Mouse (Mus musculus): ENCODE results near the gene Zzef1. TPM values are rescaled to one million over a fixed set of nuclear protein-coding genes. Genes with fewer than 3 reads are reported as not detected.
A peak's percentile ranks its signal among the peaks of the same experiment; 100 is the strongest.

The Zzef1 gene
- polyA plus RNA-seq (2011; ENCODE audit: insufficient read depth, insufficient read length, low replicate concordance, missing spikeins) = 10.9 and 17.9 TPM in 2 replicates

- Histone ChIP-seq H3K4me1 (ENCODE audit: control insufficient read depth, insufficient read depth, low read length) (no peaks in the 10 kb centered on the region; the same call in 1 of the 2 replicates), H3K4me3 (replicated peaks; ENCODE audit: control insufficient read depth, low read depth, low read length) (peak within 1 kb of the TSS; percentile 94)
- WGBS = under 1% methylated on average over 69 of the region's 69 CpGs
Observed at GRCm38 (mm10) chr11:72795455-72796295, at the start of gene Zzef1, which contains the start of gene Cyb5d2. Zzef1 (plus strand) TSS chr11:72796226. Cyb5d2 (minus strand) TSS chr11:72796142.

GRCm38 (mm10) chr11:72751956-72752355, 44.1 kb upstream of the Zzef1 start:
- no peak overlapping the region for H3K4me3 ChIP-seq (replicated peaks; ENCODE audit: control insufficient read depth, low read depth, low read length)
- H3K4me1 ChIP-seq (ENCODE audit: control insufficient read depth, insufficient read depth, low read length) = no peaks in the 10 kb centered on the region
- no peak overlapping the region for H3K27ac ChIP-seq (ENCODE audit: control insufficient read depth, insufficient read depth, low read depth, low read length, poor library complexity)
- 13% methylated on average over 2 of the region's 2 CpGs for WGBS
- TF ChIP-seq POLR2A (IDR thresholded peaks at IDR 0.05; ENCODE audit: borderline replicate concordance, control insufficient read depth, low read depth, low read length) (no peak), CTCF (IDR thresholded peaks at IDR 0.05; ENCODE audit: control insufficient read depth, insufficient read depth, low read length) (no peak)

More at GRCm38 (mm10) chr11:72795455-72796295, at the start of gene Zzef1, which contains the start of gene Cyb5d2:
- peak; percentile 79; the same call in 1 of the 2 replicates for TF ChIP-seq POLR2A (IDR thresholded peaks at IDR 0.05; ENCODE audit: borderline replicate concordance, control insufficient read depth, low read depth, low read length)
- no peak for TF ChIP-seq CTCF (IDR thresholded peaks at IDR 0.05; ENCODE audit: control insufficient read depth, insufficient read depth, low read length)
- H3K27ac ChIP-seq (ENCODE audit: control insufficient read depth, insufficient read depth, low read depth, low read length, poor library complexity) = peak within 1 kb of the TSS; percentile 91

- no peak overlapping the region for H3K4me3 ChIP-seq (replicated peaks; ENCODE audit: control insufficient read depth, low read depth, low read length)
- H3K4me1 ChIP-seq (ENCODE audit: control insufficient read depth, insufficient read depth, low read length) = no peaks in the 10 kb centered on the region
- 93% methylated on average over 5 of the region's 5 CpGs for WGBS
- H3K27ac ChIP-seq (ENCODE audit: control insufficient read depth, insufficient read depth, low read depth, low read length, poor library complexity) = no peak overlapping the region
- TF ChIP-seq POLR2A (IDR thresholded peaks at IDR 0.05; ENCODE audit: borderline replicate concordance, control insufficient read depth, low read depth, low read length) (no peak), CTCF (IDR thresholded peaks at IDR 0.05; ENCODE audit: control insufficient read depth, insufficient read depth, low read length) (no peak)
Observed at GRCm38 (mm10) chr11:72758316-72758715, 37.7 kb upstream of the Zzef1 start.

GRCm38 (mm10) chr11:72759581-72759980, 36.4 kb upstream of the Zzef1 start:
- no peaks in the 10 kb centered on the region for H3K4me1 ChIP-seq (ENCODE audit: control insufficient read depth, insufficient read depth, low read length)
- no peak overlapping the region for H3K27ac ChIP-seq (ENCODE audit: control insufficient read depth, insufficient read depth, low read depth, low read length, poor library complexity)
- TF ChIP-seq CTCF (IDR thresholded peaks at IDR 0.05; ENCODE audit: control insufficient read depth, insufficient read depth, low read length) (no peak), POLR2A (IDR thresholded peaks at IDR 0.05; ENCODE audit: borderline replicate concordance, control insufficient read depth, low read depth, low read length) (no peak)
- 96% methylated on average over 6 of the region's 6 CpGs for WGBS
- H3K4me3 ChIP-seq (replicated peaks; ENCODE audit: control insufficient read depth, low read depth, low read length) = no peak overlapping the region

GRCm38 (mm10) chr11:72760781-72761180, 35.2 kb upstream of the Zzef1 start:
- TF ChIP-seq POLR2A (IDR thresholded peaks at IDR 0.05; ENCODE audit: borderline replicate concordance, control insufficient read depth, low read depth, low read length) (no peak), CTCF (IDR thresholded peaks at IDR 0.05; ENCODE audit: control insufficient read depth, insufficient read depth, low read length) (no peak)
- Histone ChIP-seq H3K4me1 (ENCODE audit: control insufficient read depth, insufficient read depth, low read length) (no peaks in the 10 kb centered on the region), H3K4me3 (replicated peaks; ENCODE audit: control insufficient read depth, low read depth, low read length) (no peak overlapping the region), H3K27ac (ENCODE audit: control insufficient read depth, insufficient read depth, low read depth, low read length, poor library complexity) (no peak overlapping the region)
- 76% methylated on average over 1 of the region's 1 CpGs for WGBS

- whole genome bisulfite sequencing = 90% methylated on average over 4 of the region's 4 CpGs
- Histone ChIP-seq H3K27ac (ENCODE audit: control insufficient read depth, insufficient read depth, low read depth, low read length, poor library complexity) (no peak overlapping the region), H3K4me1 (ENCODE audit: control insufficient read depth, insufficient read depth, low read length) (no peaks in the 10 kb centered on the region), H3K4me3 (replicated peaks; ENCODE audit: control insufficient read depth, low read depth, low read length) (no peak overlapping the region)
- no peak for TF ChIP-seq POLR2A (IDR thresholded peaks at IDR 0.05; ENCODE audit: borderline replicate concordance, control insufficient read depth, low read depth, low read length)
- no peak for TF ChIP-seq CTCF (IDR thresholded peaks at IDR 0.05; ENCODE audit: control insufficient read depth, insufficient read depth, low read length)
Observed at GRCm38 (mm10) chr11:72764270-72764669, 31.8 kb upstream of the Zzef1 start.

GRCm38 (mm10) chr11:72767716-72768115, 28.3 kb upstream of the Zzef1 start:
- H3K4me3 ChIP-seq (replicated peaks; ENCODE audit: control insufficient read depth, low read depth, low read length) = no peak overlapping the region
- WGBS = 93% methylated on average over 8 of the region's 8 CpGs
- no peak for TF ChIP-seq POLR2A (IDR thresholded peaks at IDR 0.05; ENCODE audit: borderline replicate concordance, control insufficient read depth, low read depth, low read length)
- no peak for TF ChIP-seq CTCF (IDR thresholded peaks at IDR 0.05; ENCODE audit: control insufficient read depth, insufficient read depth, low read length)
- H3K4me1 ChIP-seq (ENCODE audit: control insufficient read depth, insufficient read depth, low read length) = no peaks in the 10 kb centered on the region
- no peak overlapping the region for H3K27ac ChIP-seq (ENCODE audit: control insufficient read depth, insufficient read depth, low read depth, low read length, poor library complexity)

- WGBS = 89% methylated on average over 3 of the region's 3 CpGs
Observed at GRCm38 (mm10) chr11:72769061-72769460, 27.0 kb upstream of the Zzef1 start.

More at GRCm38 (mm10) chr11:72769061-72769460, 27.0 kb upstream of the Zzef1 start:
- no peak overlapping the region for H3K27ac ChIP-seq (ENCODE audit: control insufficient read depth, insufficient read depth, low read depth, low read length, poor library complexity)
- no peak overlapping the region for H3K4me3 ChIP-seq (replicated peaks; ENCODE audit: control insufficient read depth, low read depth, low read length)
- TF ChIP-seq POLR2A (IDR thresholded peaks at IDR 0.05; ENCODE audit: borderline replicate concordance, control insufficient read depth, low read depth, low read length) (no peak), CTCF (IDR thresholded peaks at IDR 0.05; ENCODE audit: control insufficient read depth, insufficient read depth, low read length) (no peak)
- no peaks in the 10 kb centered on the region for H3K4me1 ChIP-seq (ENCODE audit: control insufficient read depth, insufficient read depth, low read length)

Measured in bone marrow, adult 2 months (tissue).